ENCODE assay signal across 25 mouse cellular contexts in the genomic region with DNA sequence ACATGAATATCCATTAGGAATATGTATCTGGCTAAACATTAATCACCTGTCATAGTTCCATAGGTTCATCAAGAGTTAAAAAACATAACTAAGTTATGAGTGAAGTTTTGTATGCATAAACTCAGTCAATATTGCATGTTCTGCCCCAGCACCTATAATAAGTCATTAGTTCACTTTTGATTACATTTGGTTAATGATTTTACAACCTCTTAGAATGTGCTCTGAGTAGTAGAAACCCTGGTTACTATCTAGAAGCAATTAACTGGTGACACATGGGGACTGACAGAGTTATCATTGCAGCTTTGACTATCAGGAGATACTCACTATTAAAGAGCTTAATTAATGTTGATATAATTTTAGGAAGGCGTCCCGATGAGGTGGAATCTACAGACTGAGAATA.
"Had no signal": no experiment of that assay in that cellular context is flagged by ENCODE, and none has a peak within 500 bp of the region (broad histone marks: within the 10 kb centered on the region; RNA-seq: fewer than 3 reads in every experiment).

No protein-coding gene starts in this region.

- H3K27ac ChIP-seq: gastrocnemius, adult 2 months; heart, embryonic 10.5 days; hindbrain, embryonic 10.5 days; hindbrain, embryonic 12.5 days; hindbrain, embryonic 14.5 days; layer of hippocampus, adult 2 months; left cerebral cortex, adult 2 months; limb, embryonic 10.5 days; limb, embryonic 12.5 days; liver, embryonic 13.5 days had no signal

- H3K4me2 ChIP-seq: heart, embryonic 12.5 days; hindbrain, embryonic 12.5 days; hindbrain, embryonic 14.5 days; limb, embryonic 12.5 days; liver, embryonic 11.5 days; liver, embryonic 13.5 days had no signal

- H3K4me1 ChIP-seq: heart, embryonic 10.5 days; heart, embryonic 12.5 days; hindbrain, embryonic 10.5 days; hindbrain, embryonic 12.5 days; limb, embryonic 10.5 days; limb, embryonic 12.5 days; liver, embryonic 13.5 days had no signal

- H3K36me3 ChIP-seq: heart, embryonic 10.5 days; heart, embryonic 12.5 days; hindbrain, embryonic 10.5 days; hindbrain, embryonic 12.5 days; limb, embryonic 10.5 days; limb, embryonic 12.5 days; liver, embryonic 13.5 days had no signal

- ATAC-seq: hindbrain, embryonic 16.5 days; inflammation-experienced regulatory T-cells, adult 6 months; intestine, postnatal 0 days had no signal

- H3K4me3 ChIP-seq: gastrocnemius, adult 2 months; heart, embryonic 10.5 days; heart, embryonic 12.5 days; hindbrain, embryonic 10.5 days; hindbrain, embryonic 12.5 days; layer of hippocampus, adult 2 months; left cerebral cortex, adult 2 months; limb, embryonic 10.5 days; limb, embryonic 12.5 days; liver, embryonic 13.5 days had no signal

- H3K9ac ChIP-seq: heart, embryonic 12.5 days; hindbrain, embryonic 12.5 days; hindbrain, embryonic 14.5 days; limb, embryonic 12.5 days; liver, embryonic 13.5 days had no signal

- DNase-seq: gastrocnemius, adult 2 months; gastrocnemius, postnatal 10 days; gastrocnemius, postnatal 25 days; heart, adult 18-20 months; heart, postnatal 10 days; heart, postnatal 4 days; kidney, adult 18-20 months; kidney, adult 8-10 months; kidney, postnatal 10 days; kidney, postnatal 25 days; kidney, postnatal 4 days; liver, embryonic 13.5 days had no signal

- H3K27me3 ChIP-seq: heart, embryonic 12.5 days; hindbrain, embryonic 12.5 days; limb, embryonic 12.5 days; liver, embryonic 13.5 days had no signal

- H3K9me3 ChIP-seq: heart, embryonic 10.5 days; heart, embryonic 12.5 days; hindbrain, embryonic 10.5 days; hindbrain, embryonic 12.5 days; limb, embryonic 10.5 days; limb, embryonic 12.5 days; liver, embryonic 13.5 days had no signal
